Mouse (Mus musculus) yolk sac, embryonic 10.5 days (tissue): Measurements from ENCODE around the gene Utp3.

Source experiments
- DNase-seq: peaks from one replicate; pipeline ENCODE4 v3.0.0-alpha.2; 2017; ENCODE audit warnings: low spot score

The Utp3 gene

GRCm38 (mm10) chr5:88569541-88569940 lies 15.3 kb downstream of the Utp3 start:
- no peak for DNase-seq

DNA sequence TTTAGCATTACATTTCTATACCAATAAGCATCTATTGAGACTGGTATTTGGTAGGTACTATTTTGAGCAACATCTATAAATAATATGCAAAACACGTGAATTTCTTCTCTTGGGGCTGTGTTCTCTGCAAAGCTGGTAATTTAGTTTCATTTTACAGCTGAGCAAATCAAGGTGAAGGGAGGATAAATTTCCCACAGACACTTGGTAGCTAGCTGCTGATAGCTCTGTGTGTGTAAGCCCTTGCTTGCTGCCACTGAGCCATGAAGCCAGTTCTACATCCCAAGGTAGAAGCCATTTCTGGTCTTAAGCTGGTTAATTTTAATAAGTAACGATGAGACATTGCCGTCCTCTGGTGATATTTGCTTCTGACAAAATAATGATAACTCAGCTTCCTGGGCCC lies 20.6 kb downstream of the Utp3 start:
- no peak for DNase-seq

GRCm38 (mm10) chr5:88575506-88576338 lies 21.5 kb downstream of the Utp3 start:
- no peak for DNase-seq

DNA sequence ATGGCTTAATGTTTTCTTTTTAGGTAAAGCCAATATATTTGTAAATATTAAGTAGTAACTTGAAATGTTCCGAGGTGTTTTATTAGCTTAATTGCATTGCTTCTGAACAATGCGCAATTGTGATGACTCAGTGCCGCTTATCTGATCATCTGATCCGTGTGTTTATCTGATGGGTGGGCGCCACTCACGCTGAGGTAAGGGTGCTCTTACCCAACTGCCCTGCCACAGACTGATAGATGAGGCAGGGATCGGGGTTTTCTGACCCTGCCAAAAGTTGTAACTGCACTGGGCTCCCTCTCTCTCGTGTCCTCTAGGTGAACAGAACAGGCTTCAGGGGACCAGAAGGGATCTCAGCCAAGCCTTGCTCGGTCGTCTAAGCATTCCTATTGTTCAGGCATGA lies 26.4 kb downstream of the Utp3 start:
- DNase-seq, result no peak

GRCm38 (mm10) chr5:88581343-88581742 lies 27.1 kb downstream of the Utp3 start:
- no peak for DNase-seq

- no peak for DNase-seq
Measured at GRCm38 (mm10) chr5:88583271-88584031, 29.2 kb downstream of the Utp3 start.

DNA sequence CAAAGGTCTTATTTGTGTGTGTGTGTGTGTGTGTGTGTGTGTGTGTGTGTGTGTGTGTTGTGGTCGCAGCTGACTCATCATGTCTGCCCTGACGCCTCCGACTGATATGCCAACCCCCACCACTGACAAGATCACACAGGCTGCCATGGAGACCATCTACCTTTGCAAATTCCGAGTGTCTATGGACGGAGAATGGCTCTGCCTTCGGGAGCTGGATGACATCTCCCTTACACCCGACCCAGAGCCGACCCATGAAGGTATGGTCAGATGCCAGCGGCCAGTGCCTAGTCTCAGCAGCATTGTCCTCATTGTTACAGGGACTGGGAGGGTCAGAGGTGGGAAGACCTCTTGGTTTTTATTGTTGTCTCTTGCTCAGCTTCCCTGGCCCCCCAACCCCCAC lies 29.8 kb downstream of the Utp3 start:
- no peak for DNase-seq

DNA sequence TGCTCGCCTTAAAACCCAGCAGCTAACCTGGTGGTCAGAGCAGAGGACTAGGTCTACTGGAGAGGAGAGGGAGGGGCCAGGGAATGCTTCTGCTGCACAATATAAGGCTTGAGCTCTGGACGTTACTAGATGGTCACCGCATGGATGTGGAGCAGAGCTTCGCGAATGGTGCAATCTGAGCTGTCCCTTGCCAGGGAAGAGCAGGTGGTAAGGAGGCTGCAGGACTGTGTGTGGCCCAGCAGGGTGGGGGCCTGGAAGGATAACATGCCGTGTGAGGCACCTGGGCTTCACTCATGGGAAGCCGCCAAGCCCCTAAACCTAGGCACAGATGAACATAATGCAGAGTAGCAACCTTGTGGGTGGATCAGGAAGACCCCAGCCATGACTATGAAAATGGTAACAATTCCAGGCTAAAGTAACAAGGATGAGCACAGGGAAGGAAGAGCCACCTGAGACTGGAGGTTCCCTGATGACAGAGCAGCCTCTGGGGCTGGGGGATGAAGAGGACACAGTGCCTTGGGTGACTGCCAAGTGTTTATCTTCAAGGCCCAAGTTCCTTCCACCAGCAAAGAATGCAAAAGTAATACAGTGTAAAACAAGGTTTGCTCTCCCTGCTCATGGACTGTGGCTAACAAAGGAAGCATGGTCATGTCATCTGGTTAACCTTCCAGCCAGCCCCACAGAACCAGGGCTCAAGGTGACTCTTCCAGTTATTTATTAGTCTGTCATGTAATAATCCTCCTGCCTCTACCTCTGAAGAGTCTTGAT lies 32.3 kb downstream of the Utp3 start:
- DNase-seq, result no peak

DNA sequence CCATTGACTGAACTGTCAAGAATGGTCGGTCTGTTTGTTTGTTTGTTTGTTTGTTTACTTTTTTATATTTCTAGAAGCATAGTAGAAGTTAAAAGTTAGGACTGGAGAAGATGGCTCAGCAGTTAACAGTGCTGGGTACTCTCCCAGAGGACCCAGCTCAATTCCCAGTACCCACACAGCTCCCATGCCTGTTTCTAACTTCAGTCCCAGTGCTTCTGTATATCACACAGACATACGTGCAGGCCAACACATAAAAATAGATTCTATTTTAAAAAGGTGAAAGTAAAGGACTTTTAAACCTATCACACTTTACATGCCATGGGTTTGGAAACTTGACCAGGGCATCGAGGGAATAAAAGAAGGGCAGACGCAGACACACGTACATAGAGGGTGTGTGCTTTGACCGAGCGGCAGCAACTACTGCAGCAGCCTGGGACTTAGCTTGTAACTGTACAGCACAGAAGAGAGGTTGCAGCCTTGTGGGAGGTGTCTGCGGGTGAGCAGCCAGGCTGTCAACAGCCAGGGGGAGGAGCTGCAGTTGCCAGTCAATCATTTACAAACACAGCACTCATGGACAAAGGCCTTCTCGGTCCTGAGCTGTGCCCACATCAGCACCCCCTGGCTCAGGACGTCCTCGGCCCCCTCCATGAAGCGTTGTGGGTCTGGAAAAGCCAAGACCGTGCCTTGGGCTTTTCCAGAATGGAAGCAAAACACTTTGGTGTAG lies 33.1 kb downstream of the Utp3 start:
- peak; percentile 87 for DNase-seq

DNA sequence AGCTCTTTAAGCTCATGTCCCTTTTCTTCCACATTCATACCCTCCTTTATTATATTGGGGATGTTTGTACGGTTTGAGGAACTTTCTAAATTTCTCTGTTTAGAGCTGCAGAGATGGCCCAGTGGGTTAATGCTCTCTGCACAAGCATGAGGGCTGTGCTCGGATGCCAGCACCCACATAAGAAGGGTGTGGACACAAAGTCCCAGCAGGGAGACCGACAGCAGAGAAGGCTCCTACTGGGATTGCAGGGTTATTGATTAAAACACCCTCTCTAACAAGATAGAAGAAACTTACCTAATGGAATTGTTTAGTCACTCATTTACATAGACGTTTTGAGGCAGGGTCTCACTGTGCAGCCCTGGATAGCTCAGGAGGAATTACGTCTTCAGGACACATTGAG lies 34.2 kb downstream of the Utp3 start:
- no peak for DNase-seq

DNA sequence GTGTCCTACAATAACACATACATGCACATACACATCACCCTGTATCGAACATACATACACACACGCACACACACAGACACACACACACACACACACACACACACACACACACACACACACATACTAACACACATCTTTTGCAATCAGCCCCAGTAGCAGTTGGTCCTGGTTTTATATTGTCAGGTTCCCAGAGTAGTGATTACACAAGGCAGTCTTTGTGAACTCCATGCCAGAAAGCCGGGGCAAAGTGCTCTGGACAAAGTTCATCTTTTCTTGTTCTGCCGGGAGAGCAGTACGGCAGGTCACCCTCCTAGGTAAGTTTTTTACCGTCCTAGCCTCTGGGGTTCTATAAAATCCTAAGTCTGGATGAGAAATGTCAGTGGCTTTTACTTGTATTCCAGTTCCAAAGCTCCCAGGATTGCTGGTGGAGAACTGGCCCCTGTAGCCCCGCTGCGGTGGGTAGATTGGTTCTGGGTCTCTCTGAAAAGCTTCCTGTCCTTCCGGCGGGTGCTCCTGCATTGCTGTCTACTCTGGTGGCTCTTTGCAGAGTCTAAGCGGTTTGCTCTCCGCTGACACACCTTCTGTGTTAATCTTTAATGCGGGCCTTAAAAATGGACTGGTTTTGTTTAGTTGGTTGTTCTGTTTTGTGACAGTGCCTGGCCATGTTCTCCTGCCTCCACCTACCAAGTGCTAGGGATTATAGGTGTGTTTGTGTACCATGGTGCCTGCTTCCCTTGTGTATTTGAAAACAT lies 39.3 kb downstream of the Utp3 start:
- DNase-seq, result peak; percentile 84

- DNase-seq, result no peak
Measured at GRCm38 (mm10) chr5:88594173-88594569, 39.9 kb downstream of the Utp3 start.

GRCm38 (mm10) chr5:88595537-88596455 lies 41.5 kb downstream of the Utp3 start:
- DNase-seq, result peak; percentile 44

GRCm38 (mm10) chr5:88598961-88599360 lies 44.7 kb downstream of the Utp3 start:
- no peak for DNase-seq

DNA sequence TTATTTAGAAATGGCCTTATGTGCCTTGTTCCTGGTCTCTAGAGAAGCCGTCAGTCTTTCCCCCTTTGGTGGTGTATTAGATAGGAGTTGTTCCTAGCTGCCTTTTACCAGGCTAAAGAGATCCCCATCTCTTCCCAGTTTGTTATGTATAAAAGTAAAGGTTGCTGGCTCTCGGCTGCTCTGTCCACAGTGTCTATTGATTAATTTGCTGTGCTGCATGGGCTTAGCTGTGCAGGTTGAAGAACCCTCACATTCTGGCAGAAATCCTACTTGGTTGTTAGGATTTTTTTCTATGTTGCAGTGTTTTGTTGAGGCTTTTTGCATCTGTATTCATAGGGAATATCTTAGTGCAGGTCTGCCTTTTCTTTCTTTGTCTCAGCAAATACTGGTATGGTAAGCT lies 47.8 kb downstream of the Utp3 start:
- no peak for DNase-seq

- DNase-seq, result no peak
Measured at GRCm38 (mm10) chr5:88602713-88603112, 48.5 kb downstream of the Utp3 start.

GRCm38 (mm10) chr5:88604046-88604445 lies 49.8 kb downstream of the Utp3 start:
- DNase-seq, result no peak

GRCm38 (mm10) chr5:88604641-88605358 lies 50.5 kb downstream of the Utp3 start:
- no peak for DNase-seq
